In the genomic region with DNA sequence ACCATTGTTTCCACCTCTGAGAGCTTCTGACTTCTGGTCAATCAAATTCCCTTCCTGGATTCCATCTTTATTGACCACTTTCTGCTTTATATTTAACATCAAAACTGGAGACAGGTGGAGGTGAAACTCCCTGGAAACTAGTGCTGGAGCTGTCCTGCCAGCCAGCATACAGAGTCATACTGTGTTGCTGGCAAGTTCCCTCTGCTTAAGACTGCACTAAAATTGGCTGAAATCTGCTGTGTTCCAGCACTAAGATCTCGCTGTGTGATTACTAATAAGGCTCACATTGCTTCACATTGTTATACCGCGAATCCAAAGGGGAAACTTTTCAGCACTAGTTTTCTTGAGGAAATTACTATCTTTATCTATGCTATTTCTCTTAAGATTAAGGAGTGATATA, we compare ENCODE assay signal across 18 mouse cellular contexts. TPM values are rescaled to one million over a fixed set of nuclear protein-coding genes. Genes with fewer than 3 reads are reported as not detected.
"Had no signal": no experiment of that assay in that cellular context is flagged by ENCODE, and none has a peak within 500 bp of the region (broad histone marks: within the 10 kb centered on the region; RNA-seq: fewer than 3 reads in every experiment).

No protein-coding gene starts in this region.

- H3K27me3 ChIP-seq: kidney, embryonic 15.5 days; limb, embryonic 13.5 days; midbrain, embryonic 13.5 days had no signal

- H3K9ac ChIP-seq: kidney, embryonic 15.5 days; limb, embryonic 13.5 days; liver, embryonic 14.5 days; midbrain, embryonic 13.5 days had no signal

- H3K27ac ChIP-seq: kidney, embryonic 15.5 days; limb, embryonic 13.5 days; liver, embryonic 14.5 days; midbrain, embryonic 13.5 days; stomach, postnatal 0 days had no signal

- H3K4me2 ChIP-seq: kidney, embryonic 15.5 days; limb, embryonic 13.5 days; midbrain, embryonic 13.5 days had no signal

- H3K4me3 ChIP-seq: kidney, embryonic 15.5 days; limb, embryonic 13.5 days; midbrain, embryonic 13.5 days had no signal

- DNase-seq: kidney, postnatal 14 days; left cerebral cortex, postnatal 4 days; lung, adult 18-20 months; lung, postnatal 36 days; right cerebral cortex, postnatal 14 days; thymus, postnatal 4 days had no signal

- H3K4me1 ChIP-seq: limb, embryonic 13.5 days; midbrain, embryonic 13.5 days had no signal

- H3K9me3 ChIP-seq: kidney, embryonic 15.5 days; limb, embryonic 13.5 days; midbrain, embryonic 13.5 days had no signal

- ATAC-seq: midbrain, embryonic 13.5 days had no signal

RNA-seq across cellular contexts. Expression of a gene that starts 36.1 kb away (rescaled TPM):
- total RNA-seq: layer of hippocampus, postnatal 25 days; megakaryocyte progenitor cell, adult 5-6 weeks; midbrain, postnatal 0 days had no signal
- polyA plus RNA-seq: kidney, embryonic 15.5 days; large intestine, adult 2 months; limb, embryonic 13.5 days; liver, embryonic 14.5 days; lung, embryonic 16.5 days; midbrain, embryonic 13.5 days; midbrain, postnatal 0 days; neural tube, embryonic 14.5 days; small intestine, adult 2 months; stomach, postnatal 0 days had no signal
